Mouse (Mus musculus) hindbrain, embryonic 11.5 days (tissue): Measurements from ENCODE around the gene Gm4858. TPM values are rescaled to one million over a fixed set of nuclear protein-coding genes. Genes with fewer than 3 reads are reported as not detected.
"Not testable (repeated sequence)": the region's sequence is repeated elsewhere in the genome, so short reads cannot be mapped to it uniquely, and the experiment has no call there.

Experiments
- ATAC-seq: fragments of 200-750 bp; cut with Nextera tagmentation; 2 replicates; pipeline ENCODE4 v1.8.0; 2017; ENCODE audit warnings: mild to moderate bottlenecking, moderate TSS enrichment, moderate library complexity; ENCODE audit not compliant: low FRiP score
- DNase-seq: peaks from one replicate; pipeline ENCODE4 v3.0.0-alpha.2; 2015; ENCODE audit warnings: low spot score
- H3K27ac ChIP-seq: fragments of 300-500 bp; sonication (generic); 2 replicates; pipeline ENCODE4 v1.5.1; 2014; ENCODE audit warnings: mild to moderate bottlenecking, low read depth, low read length
- H3K27me3 ChIP-seq: fragments of 300-500 bp; sonication (generic); 2 replicates; pipeline ENCODE4 v1.6.1; 2014; ENCODE audit warnings: mild to moderate bottlenecking, low read length, moderate library complexity, mixed read lengths; ENCODE audit not compliant: control insufficient read depth, insufficient read depth
- H3K36me3 ChIP-seq: fragments of 300-500 bp; sonication (generic); 2 replicates; pipeline ENCODE4 v1.6.1; 2014; ENCODE audit warnings: mild to moderate bottlenecking, low read length, moderate library complexity, mixed read lengths; ENCODE audit not compliant: control insufficient read depth, insufficient read depth
- H3K4me1 ChIP-seq: fragments of 300-500 bp; sonication (generic); replicated peaks from 2 replicates; pipeline ENCODE4 v1.6.1; 2014; ENCODE audit warnings: low read length, mixed read lengths; ENCODE audit not compliant: control insufficient read depth, insufficient read depth
- H3K4me2 ChIP-seq: fragments of 300-500 bp; sonication (generic); replicated peaks from 2 replicates; pipeline ENCODE4 v1.6.1; 2014; ENCODE audit warnings: mild to moderate bottlenecking, low read depth, low read length
- H3K4me3 ChIP-seq: fragments of 300-500 bp; sonication (generic); 2 replicates; pipeline ENCODE4 v1.5.1; 2014; ENCODE audit warnings: low read depth, low read length
- H3K9ac ChIP-seq: fragments of 300-500 bp; sonication (generic); 2 replicates; pipeline ENCODE4 v1.6.1; 2014; ENCODE audit warnings: low read depth, low read length
- H3K9me3 ChIP-seq: fragments of 300-500 bp; sonication (generic); 2 replicates; pipeline ENCODE4 v1.6.1; 2016; ENCODE audit warnings: low read length; ENCODE audit not compliant: control insufficient read depth
- WGBS: fragments of 180-500 bp; shearing (Covaris S2); extraction: QIAGEN DNeasy Blood & Tissue Kit; methylation state at CpG from one replicate; pipeline ENCODE4 v1.1.7; 2014; 5-methylcytosine and 5-hydroxymethylcytosine counted together
- polyA plus RNA-seq: library from polyadenylated mRNA; unstranded; fragments of >200 nt; fragmentation: Nextera tagmentation; extraction: Ambion mirVana; gene quantifications from 2 replicates; pipeline ENCODE4 v1.2.1, GENCODE M21; 2014

The Gm4858 gene
- polyA plus RNA-seq, 1 experiment from 2014 or later, result not detected

- not testable (repeated sequence) for H3K36me3 ChIP-seq, H3K27me3 ChIP-seq, H3K4me2 ChIP-seq, H3K4me1 ChIP-seq, H3K4me3 ChIP-seq, ATAC-seq, DNase-seq, H3K9ac ChIP-seq, H3K27ac ChIP-seq, H3K9me3 ChIP-seq
- WGBS, result 36% methylated on average over 1 of the region's 1 CpGs
Observed at GRCm38 (mm10) chr3:93093581-93093980, 25.0 kb downstream of the Gm4858 start.

DNA sequence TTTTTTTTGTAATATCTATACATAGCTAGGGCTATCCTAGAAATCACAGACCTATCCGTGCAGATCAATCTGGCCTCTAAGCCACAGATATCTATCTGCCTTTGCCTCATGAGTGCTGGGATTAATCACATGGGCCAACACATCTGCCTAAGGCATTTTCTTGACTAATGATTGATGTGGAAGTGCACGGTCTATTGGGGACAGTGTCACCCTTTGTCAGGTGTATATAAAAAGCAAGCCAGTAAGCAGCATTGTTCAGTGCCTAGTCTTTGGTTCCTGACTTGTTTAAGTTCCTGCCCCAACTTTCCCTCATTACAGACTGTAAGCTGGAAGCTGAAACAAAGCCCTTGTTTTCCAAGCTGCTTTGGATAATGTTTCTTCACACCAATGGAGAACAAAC is 27.8 kb downstream of the Gm4858 start:
- Histone ChIP-seq H3K4me2 (no peak overlapping the region), H3K4me1 (no peaks in the 10 kb centered on the region), H3K4me3 (no peak overlapping the region), H3K27me3 (no peaks in the 10 kb centered on the region), H3K36me3 (no peaks in the 10 kb centered on the region), H3K9me3 (no peaks in the 10 kb centered on the region), H3K27ac (no peak overlapping the region), H3K9ac (no peak overlapping the region)
- DNase-seq (no peak), ATAC-seq (no peak)
- 73% methylated on average over 2 of the region's 2 CpGs for WGBS

DNA sequence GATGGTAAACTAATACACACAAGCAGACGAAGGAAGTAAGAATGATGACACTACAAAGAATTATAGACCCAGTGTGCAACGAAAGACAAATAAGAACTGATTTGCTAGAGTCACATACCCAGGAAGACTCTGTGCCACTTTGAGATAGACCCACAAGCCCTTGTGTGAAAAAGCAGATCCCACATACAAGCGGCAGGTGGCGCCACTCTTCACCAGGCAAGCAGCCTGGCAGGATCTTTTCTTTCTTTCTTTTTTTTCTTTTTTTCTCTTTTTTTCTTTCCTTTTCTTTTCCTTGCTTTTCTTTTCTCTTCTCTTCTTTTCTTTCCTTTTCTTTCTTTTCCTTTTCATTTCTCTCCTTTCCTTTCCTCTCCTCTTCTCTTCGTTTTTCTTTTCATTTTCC is 43.0 kb downstream of the Gm4858 start:
- DNase-seq (no peak), ATAC-seq (no peak)
- no peak overlapping the region for H3K27ac ChIP-seq
- no peak overlapping the region for H3K4me3 ChIP-seq
- no peak overlapping the region for H3K4me2 ChIP-seq
- WGBS, result 39% methylated on average over 5 of the region's 5 CpGs
- no peak overlapping the region for H3K9ac ChIP-seq
- H3K27me3 ChIP-seq, result no peaks in the 10 kb centered on the region
- H3K36me3 ChIP-seq, result no peaks in the 10 kb centered on the region
- no peaks in the 10 kb centered on the region for H3K9me3 ChIP-seq
- no peaks in the 10 kb centered on the region for H3K4me1 ChIP-seq

DNA sequence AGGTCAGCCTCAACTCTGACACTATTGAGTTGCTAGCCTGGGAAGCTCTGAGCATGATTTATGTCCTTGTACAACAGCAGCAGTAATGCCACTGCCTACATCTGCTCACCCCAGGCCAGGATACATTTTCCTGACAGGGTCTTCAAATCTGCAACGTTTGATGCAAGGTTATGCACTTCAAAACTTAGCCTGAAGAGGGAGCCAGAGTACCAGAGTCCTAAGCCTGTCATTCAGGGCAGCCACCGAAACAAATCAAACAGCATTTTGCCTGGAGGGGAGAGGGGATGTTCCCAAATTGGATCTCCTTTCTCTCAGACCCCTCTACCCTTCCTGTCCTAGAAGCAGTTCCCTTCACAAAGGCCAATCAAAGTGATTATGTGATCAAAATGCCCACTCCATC is 45.9 kb downstream of the Gm4858 start:
- ATAC-seq (peak; percentile 67), DNase-seq (peak; percentile 80)
- Histone ChIP-seq H3K9me3 (no peaks in the 10 kb centered on the region), H3K4me2 (no peak overlapping the region), H3K4me3 (no peak overlapping the region), H3K27ac (no peak overlapping the region), H3K27me3 (no peaks in the 10 kb centered on the region), H3K36me3 (no peaks in the 10 kb centered on the region), H3K4me1 (no peaks in the 10 kb centered on the region), H3K9ac (no peak overlapping the region)
- 11% methylated on average over 2 of the region's 2 CpGs for WGBS

DNA sequence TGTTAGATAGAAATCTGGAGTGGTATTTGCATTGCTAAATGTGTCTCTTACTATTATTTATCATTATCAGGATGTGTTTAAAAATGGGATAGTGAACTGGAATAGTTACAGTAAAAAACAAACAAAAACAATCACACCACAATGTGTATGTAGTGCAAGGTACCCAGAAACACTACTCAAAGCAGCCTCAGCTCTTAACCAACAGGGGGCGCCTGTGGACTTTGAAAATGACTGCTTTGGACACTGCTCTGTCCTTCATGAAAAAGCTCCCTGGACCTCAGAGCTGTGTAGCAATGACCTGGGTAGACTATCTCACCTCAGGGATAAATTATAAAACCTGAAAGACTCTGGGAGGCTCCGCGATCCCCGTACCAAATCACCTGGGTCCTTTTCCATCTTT is 50.5 kb downstream of the Gm4858 start:
- no peaks in the 10 kb centered on the region for H3K27me3 ChIP-seq
- H3K27ac ChIP-seq, result no peak overlapping the region
- no peak for ATAC-seq
- DNase-seq, result no peak
- no peak overlapping the region for H3K4me2 ChIP-seq
- H3K9ac ChIP-seq, result no peak overlapping the region
- H3K4me3 ChIP-seq, result no peak overlapping the region
- no peaks in the 10 kb centered on the region for H3K4me1 ChIP-seq
- H3K9me3 ChIP-seq, result no peaks in the 10 kb centered on the region
- WGBS, result 41% methylated on average over 4 of the region's 4 CpGs
- H3K36me3 ChIP-seq, result no peaks in the 10 kb centered on the region

Other genes starting within 250 kb of the Gm4858 start
- gene Kprp, start 241.6 kb upstream of the Gm4858 start, polyA plus RNA-seq, result not detected in 2 replicates
- gene Lce1l, start 217.5 kb upstream of the Gm4858 start, polyA plus RNA-seq, result not detected in 2 replicates
- gene 2310050C09Rik, start 198.6 kb upstream of the Gm4858 start, polyA plus RNA-seq, result not detected in 2 replicates
- not detected in 2 replicates for gene Lce3a, start 142.6 kb upstream of the Gm4858 start, polyA plus RNA-seq
- not detected in 2 replicates for gene Lce3b, start 135.8 kb upstream of the Gm4858 start, polyA plus RNA-seq
- gene Lce3c, start 124.3 kb upstream of the Gm4858 start, polyA plus RNA-seq, result not detected in 2 replicates
- not detected in 2 replicates for gene Lce3d, start 111.4 kb upstream of the Gm4858 start, polyA plus RNA-seq
- not detected in 2 replicates for gene Lce3e, start 101.8 kb upstream of the Gm4858 start, polyA plus RNA-seq
- not detected in 2 replicates for gene Lce3f, start 76.6 kb upstream of the Gm4858 start, polyA plus RNA-seq
- gene Crct1, start 53.1 kb upstream of the Gm4858 start, polyA plus RNA-seq, result 0.59 and 0.66 TPM in 2 replicates
- not detected in 2 replicates for gene Lce1m, start 49.8 kb upstream of the Gm4858 start, polyA plus RNA-seq
- gene Crnn, start 76.0 kb downstream of the Gm4858 start, polyA plus RNA-seq, result not detected in 2 replicates
- gene Flg2, start 128.5 kb downstream of the Gm4858 start, polyA plus RNA-seq, result not detected in 2 replicates
- not detected in 2 replicates for gene Flg, start 204.7 kb downstream of the Gm4858 start, polyA plus RNA-seq